Mouse (Mus musculus): ENCODE data around the gene Cep135. TPM values are rescaled to one million over a fixed set of nuclear protein-coding genes. Genes with fewer than 3 reads are reported as not detected.

Cep135 gene
- total RNA-seq, 1 experiment, result 8.8 TPM

- no peaks in the 10 kb centered on the region for H3K4me1 ChIP-seq (ENCODE audit: control insufficient read depth in 2 of 2, insufficient read depth in 2 of 2, low read length in 2 of 2, poor library complexity in 1 of 2)
- no peak for DNase-seq (ENCODE audit: low read depth, low spot score)
- H3K27ac ChIP-seq (ENCODE audit: insufficient read depth, low read depth, low read length, poor library complexity, severe bottlenecking), result no peak overlapping the region
- TF ChIP-seq CHD2 (IDR thresholded peaks at IDR 0.05; ENCODE audit: low read depth, low read length) (no peak), ZC3H11A (IDR thresholded peaks at IDR 0.05; ENCODE audit: borderline replicate concordance, low read depth, low read length) (no peak), MAFK (IDR thresholded peaks at IDR 0.05; ENCODE audit: insufficient read depth, low read depth, low read length) (no peak), ZNF384 (IDR thresholded peaks at IDR 0.05; ENCODE audit: low read depth, low read length) (no peak), HCFC1 (IDR thresholded peaks at IDR 0.05; ENCODE audit: borderline replicate concordance, insufficient read depth, low read length) (no peak)
- in situ Hi-C loops (cut with MboI; ENCODE audit: low sequenced_read_pairs in 2 of 2, unreplicated experiment in 2 of 2), result no loop called here
- no peak overlapping the region for H3K9ac ChIP-seq (ENCODE audit: insufficient read depth, low read depth, low read length, poor library complexity, severe bottlenecking)
- no peaks in the 10 kb centered on the region for H3K36me3 ChIP-seq (ENCODE audit: control insufficient read depth, insufficient read depth, low read length, poor library complexity, severe bottlenecking)
- H3K9me3 ChIP-seq (ENCODE audit: control insufficient read depth, insufficient read depth, low read depth, low read length), result no peaks in the 10 kb centered on the region
- no peak overlapping the region for H3K4me3 ChIP-seq (ENCODE audit: insufficient read depth in 1 of 2, low read depth in 1 of 2, low read length in 2 of 2, poor library complexity in 1 of 2, severe bottlenecking in 1 of 2)
Measured at GRCm38 (mm10) chr5:76661310-76661709, 72.8 kb downstream of the Cep135 start.

DNA sequence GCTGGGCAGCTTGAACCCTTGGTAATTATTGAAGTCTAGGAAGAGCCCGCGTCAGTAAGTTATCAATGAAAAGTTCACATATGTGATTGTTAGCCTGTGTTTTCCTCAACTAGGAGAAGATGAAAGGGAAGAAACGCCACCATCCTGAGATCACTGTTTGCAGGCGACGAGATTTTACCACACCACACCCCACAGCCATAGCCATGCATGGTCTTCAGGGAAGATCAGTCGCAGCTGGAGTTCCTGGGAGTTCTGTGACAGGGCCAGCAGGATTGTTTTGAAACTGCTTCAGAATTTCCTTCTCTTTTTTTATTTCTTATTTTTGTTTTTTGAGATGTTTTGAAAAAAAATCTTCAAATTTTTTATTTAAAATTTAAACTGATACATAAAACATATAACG is 76.4 kb downstream of the Cep135 start:
- Histone ChIP-seq H3K9ac (ENCODE audit: insufficient read depth, low read depth, low read length, poor library complexity, severe bottlenecking) (no peak overlapping the region), H3K4me3 (ENCODE audit: insufficient read depth in 1 of 2, low read depth in 1 of 2, low read length in 2 of 2, poor library complexity in 1 of 2, severe bottlenecking in 1 of 2) (no peak overlapping the region), H3K9me3 (ENCODE audit: control insufficient read depth, insufficient read depth, low read depth, low read length) (no peaks in the 10 kb centered on the region), H3K4me1 (ENCODE audit: control insufficient read depth in 2 of 2, insufficient read depth in 2 of 2, low read length in 2 of 2, poor library complexity in 1 of 2) (no peaks in the 10 kb centered on the region), H3K27ac (ENCODE audit: insufficient read depth, low read depth, low read length, poor library complexity, severe bottlenecking) (no peak overlapping the region), H3K36me3 (ENCODE audit: control insufficient read depth, insufficient read depth, low read length, poor library complexity, severe bottlenecking) (no peaks in the 10 kb centered on the region)
- in situ Hi-C loops (cut with MboI; ENCODE audit: low sequenced_read_pairs in 2 of 2, unreplicated experiment in 2 of 2), result no loop called here
- DNase-seq (ENCODE audit: low read depth, low spot score), result no peak
- no peak for TF ChIP-seq HCFC1 (IDR thresholded peaks at IDR 0.05; ENCODE audit: borderline replicate concordance, insufficient read depth, low read length)
- TF ChIP-seq CHD2 (IDR thresholded peaks at IDR 0.05; ENCODE audit: low read depth, low read length), result no peak
- no peak for TF ChIP-seq MAFK (IDR thresholded peaks at IDR 0.05; ENCODE audit: insufficient read depth, low read depth, low read length)
- no peak for TF ChIP-seq ZNF384 (IDR thresholded peaks at IDR 0.05; ENCODE audit: low read depth, low read length)
- no peak for TF ChIP-seq ZC3H11A (IDR thresholded peaks at IDR 0.05; ENCODE audit: borderline replicate concordance, low read depth, low read length)

DNA sequence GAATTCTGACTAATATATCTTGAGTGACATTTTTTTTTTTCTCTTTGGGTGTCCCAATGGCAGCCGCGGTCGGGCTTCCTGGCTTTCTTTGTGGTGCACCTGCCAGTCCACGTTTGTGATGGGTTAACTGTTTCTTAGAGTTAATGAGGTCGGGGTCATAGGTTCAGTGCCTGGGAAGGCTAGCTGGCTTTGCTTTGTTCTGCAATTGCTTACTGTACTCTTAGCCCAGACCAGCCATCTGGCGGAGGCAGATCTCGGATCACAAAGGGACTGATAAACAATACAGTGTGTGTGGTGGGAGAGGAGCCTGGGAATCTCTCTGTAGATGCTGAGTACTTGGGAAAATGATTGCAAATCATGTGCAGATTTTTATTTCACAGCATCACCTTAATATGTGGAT is 76.9 kb downstream of the Cep135 start:
- H3K36me3 ChIP-seq (ENCODE audit: control insufficient read depth, insufficient read depth, low read length, poor library complexity, severe bottlenecking), result no peaks in the 10 kb centered on the region
- in situ Hi-C loops (cut with MboI; ENCODE audit: low sequenced_read_pairs in 2 of 2, unreplicated experiment in 2 of 2), result no loop called here
- H3K4me3 ChIP-seq (ENCODE audit: insufficient read depth in 1 of 2, low read depth in 1 of 2, low read length in 2 of 2, poor library complexity in 1 of 2, severe bottlenecking in 1 of 2), result no peak overlapping the region
- no peaks in the 10 kb centered on the region for H3K4me1 ChIP-seq (ENCODE audit: control insufficient read depth in 2 of 2, insufficient read depth in 2 of 2, low read length in 2 of 2, poor library complexity in 1 of 2)
- no peaks in the 10 kb centered on the region for H3K9me3 ChIP-seq (ENCODE audit: control insufficient read depth, insufficient read depth, low read depth, low read length)
- H3K9ac ChIP-seq (ENCODE audit: insufficient read depth, low read depth, low read length, poor library complexity, severe bottlenecking), result no peak overlapping the region
- TF ChIP-seq MAFK (IDR thresholded peaks at IDR 0.05; ENCODE audit: insufficient read depth, low read depth, low read length) (no peak), ZNF384 (IDR thresholded peaks at IDR 0.05; ENCODE audit: low read depth, low read length) (0 out of 2 replicates have a peak, but pooled peaks have one; percentile 37)
- no peak for DNase-seq (ENCODE audit: low read depth, low spot score)
- no peak overlapping the region for H3K27ac ChIP-seq (ENCODE audit: insufficient read depth, low read depth, low read length, poor library complexity, severe bottlenecking)

- H3K9ac ChIP-seq (ENCODE audit: insufficient read depth, low read depth, low read length, poor library complexity, severe bottlenecking), result no peak overlapping the region
- H3K4me3 ChIP-seq (ENCODE audit: insufficient read depth in 1 of 2, low read depth in 1 of 2, low read length in 2 of 2, poor library complexity in 1 of 2, severe bottlenecking in 1 of 2), result no peak overlapping the region
- no peaks in the 10 kb centered on the region for H3K9me3 ChIP-seq (ENCODE audit: control insufficient read depth, insufficient read depth, low read depth, low read length)
- DNase-seq (ENCODE audit: low read depth, low spot score), result no peak
- in situ Hi-C loops (cut with MboI; ENCODE audit: low sequenced_read_pairs in 2 of 2, unreplicated experiment in 2 of 2), result no loop called here
- TF ChIP-seq HCFC1 (IDR thresholded peaks at IDR 0.05; ENCODE audit: borderline replicate concordance, insufficient read depth, low read length) (no peak), MAFK (IDR thresholded peaks at IDR 0.05; ENCODE audit: insufficient read depth, low read depth, low read length) (no peak), ZNF384 (IDR thresholded peaks at IDR 0.05; ENCODE audit: low read depth, low read length) (no peak), CHD2 (IDR thresholded peaks at IDR 0.05; ENCODE audit: low read depth, low read length) (no peak), ZC3H11A (IDR thresholded peaks at IDR 0.05; ENCODE audit: borderline replicate concordance, low read depth, low read length) (no peak)
- no peaks in the 10 kb centered on the region for H3K4me1 ChIP-seq (ENCODE audit: control insufficient read depth in 2 of 2, insufficient read depth in 2 of 2, low read length in 2 of 2, poor library complexity in 1 of 2)
- no peaks in the 10 kb centered on the region for H3K36me3 ChIP-seq (ENCODE audit: control insufficient read depth, insufficient read depth, low read length, poor library complexity, severe bottlenecking)
- H3K27ac ChIP-seq (ENCODE audit: insufficient read depth, low read depth, low read length, poor library complexity, severe bottlenecking), result no peak overlapping the region
Measured at GRCm38 (mm10) chr5:76666026-76666756, 77.7 kb downstream of the Cep135 start.

- H3K27ac ChIP-seq (ENCODE audit: insufficient read depth, low read depth, low read length, poor library complexity, severe bottlenecking), result no peak overlapping the region
- no peaks in the 10 kb centered on the region for H3K4me1 ChIP-seq (ENCODE audit: control insufficient read depth in 2 of 2, insufficient read depth in 2 of 2, low read length in 2 of 2, poor library complexity in 1 of 2)
- no peak for DNase-seq (ENCODE audit: low read depth, low spot score)
- no peak overlapping the region for H3K9ac ChIP-seq (ENCODE audit: insufficient read depth, low read depth, low read length, poor library complexity, severe bottlenecking)
- H3K9me3 ChIP-seq (ENCODE audit: control insufficient read depth, insufficient read depth, low read depth, low read length), result no peaks in the 10 kb centered on the region
- TF ChIP-seq ZNF384 (IDR thresholded peaks at IDR 0.05; ENCODE audit: low read depth, low read length), result no peak
- TF ChIP-seq HCFC1 (IDR thresholded peaks at IDR 0.05; ENCODE audit: borderline replicate concordance, insufficient read depth, low read length), result no peak
- no peak for TF ChIP-seq ZC3H11A (IDR thresholded peaks at IDR 0.05; ENCODE audit: borderline replicate concordance, low read depth, low read length)
- no peak for TF ChIP-seq CHD2 (IDR thresholded peaks at IDR 0.05; ENCODE audit: low read depth, low read length)
- TF ChIP-seq MAFK (IDR thresholded peaks at IDR 0.05; ENCODE audit: insufficient read depth, low read depth, low read length), result no peak
- no peak overlapping the region for H3K4me3 ChIP-seq (ENCODE audit: insufficient read depth in 1 of 2, low read depth in 1 of 2, low read length in 2 of 2, poor library complexity in 1 of 2, severe bottlenecking in 1 of 2)
- no peaks in the 10 kb centered on the region for H3K36me3 ChIP-seq (ENCODE audit: control insufficient read depth, insufficient read depth, low read length, poor library complexity, severe bottlenecking)
- in situ Hi-C loops (cut with MboI; ENCODE audit: low sequenced_read_pairs in 2 of 2, unreplicated experiment in 2 of 2), result no loop called here
Measured at GRCm38 (mm10) chr5:76668118-76668517, 79.6 kb downstream of the Cep135 start.
